Mouse (Mus musculus) small intestine, adult 2 months (tissue): ENCODE results near the gene Mfsd4b2.

Experiments used
- CTCF ChIP-seq: fragments of 200-500 bp; IDR thresholded peaks from 2 replicates; pipeline ENCODE4 v1.5.1; 2012; ENCODE audit warnings: low read depth, mild to moderate bottlenecking, control low read depth, inconsistent platforms, low read length, moderate library complexity, mixed read lengths; ENCODE audit not compliant: insufficient replicate concordance, insufficient read length; ENCODE audit errors: extremely low read depth
- POLR2A ChIP-seq: fragments of 200-500 bp; IDR thresholded peaks from 2 replicates; pipeline ENCODE4 v1.6.1; 2012; ENCODE audit warnings: low read depth, mild to moderate bottlenecking, control low read depth, inconsistent platforms, low read length, moderate library complexity

- no peak for TF ChIP-seq POLR2A
- TF ChIP-seq CTCF = no peak
Measured at GRCm38 (mm10) chr10:39975771-39976170, 49.0 kb upstream of the Mfsd4b2 start.
